Comparison of ENCODE assay signal across 16 mouse cellular contexts in the genomic region with DNA sequence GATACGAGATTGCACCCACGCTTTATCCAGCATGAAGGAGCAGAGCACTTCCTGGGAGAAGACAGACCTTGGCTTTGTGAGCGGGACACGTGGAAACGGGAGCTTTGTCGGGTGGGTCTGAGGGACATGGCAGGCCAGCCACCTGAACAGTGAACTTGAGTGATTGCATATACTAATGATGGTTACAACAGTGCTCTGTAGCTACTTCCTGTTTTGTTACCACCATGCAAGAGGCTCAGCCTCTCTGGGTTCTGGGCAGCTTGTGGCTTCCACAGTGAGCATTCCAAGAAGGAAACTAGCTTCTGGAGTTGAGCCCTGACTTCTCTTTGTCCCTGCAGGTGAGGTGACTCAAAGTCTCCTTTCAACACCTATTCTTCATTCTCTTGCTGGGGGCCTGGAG.
"Had no signal": no experiment of that assay in that cellular context is flagged by ENCODE, and none has a peak within 500 bp of the region (broad histone marks: within the 10 kb centered on the region; RNA-seq: fewer than 3 reads in every experiment).

No protein-coding gene starts in this region.

- H3K9ac ChIP-seq: limb, embryonic 13.5 days; liver, embryonic 14.5 days; midbrain, embryonic 12.5 days had no signal

- ATAC-seq: lung, postnatal 0 days had no signal

- H3K4me2 ChIP-seq: limb, embryonic 13.5 days; midbrain, embryonic 12.5 days had no signal

- H3K27ac ChIP-seq: kidney, postnatal 0 days; layer of hippocampus, adult 2 months; limb, embryonic 13.5 days; liver, embryonic 14.5 days had no signal

- DNase-seq: kidney, adult 9 months; kidney, postnatal 4 days; left cerebral cortex, postnatal 4 days; lung, adult 2 months; lung, postnatal 36 days; right cerebral cortex, postnatal 4 days; spleen, adult 18-20 months; thymus, adult 18-20 months; thymus, postnatal 25 days had no signal

- H3K4me3 ChIP-seq: layer of hippocampus, adult 2 months; limb, embryonic 13.5 days; megakaryocyte, embryonic 14.5 days; midbrain, embryonic 12.5 days had no signal

- H3K27me3 ChIP-seq: limb, embryonic 13.5 days; megakaryocyte, embryonic 14.5 days; midbrain, embryonic 12.5 days had no signal

- H3K36me3 ChIP-seq: limb, embryonic 13.5 days; midbrain, embryonic 12.5 days had no signal
